Mouse (Mus musculus) cerebellum, postnatal 25 days (tissue): ENCODE measurements around the gene Rad54l2.

ENCODE experiments used
- DNase-seq, 2 experiments: peaks; one replicate each; pipeline ENCODE4 v3.0.0; 2021; ENCODE audit warnings: mixed read lengths in 2 of 2

The Rad54l2 gene

GRCm38 (mm10) chr9:106739962-106740361 is 49.0 kb downstream of the Rad54l2 start:
- no peak for DNase-seq

- no peak for DNase-seq
Observed at GRCm38 (mm10) chr9:106739056-106739455, 49.9 kb downstream of the Rad54l2 start.

- no peak for DNase-seq
Observed at GRCm38 (mm10) chr9:106738199-106738985, 50.6 kb downstream of the Rad54l2 start.

GRCm38 (mm10) chr9:106733690-106734089 is 55.3 kb downstream of the Rad54l2 start:
- no peak for DNase-seq

- no peak for DNase-seq
Observed at GRCm38 (mm10) chr9:106729416-106729815, 59.6 kb downstream of the Rad54l2 start.

- no peak for DNase-seq
Observed at GRCm38 (mm10) chr9:106726891-106727290, 62.1 kb downstream of the Rad54l2 start.

GRCm38 (mm10) chr9:106725435-106725834 is 63.6 kb downstream of the Rad54l2 start:
- DNase-seq = no peak

- DNase-seq = no peak
Observed at GRCm38 (mm10) chr9:106724864-106725263, 64.1 kb downstream of the Rad54l2 start.

- DNase-seq = no peak
Observed at GRCm38 (mm10) chr9:106716729-106717128, 72.3 kb downstream of the Rad54l2 start.

- no peak for DNase-seq
Observed at GRCm38 (mm10) chr9:106716232-106716631, 72.8 kb downstream of the Rad54l2 start.

GRCm38 (mm10) chr9:106712470-106712869 is 76.5 kb downstream of the Rad54l2 start:
- no peak for DNase-seq

- DNase-seq = peak in 1 of 2 experiments; percentile 28
Observed at GRCm38 (mm10) chr9:106692973-106693481, 96.0 kb downstream of the Rad54l2 start.

- no peak for DNase-seq
Observed at GRCm38 (mm10) chr9:106688834-106689233, 100.2 kb downstream of the Rad54l2 start.

GRCm38 (mm10) chr9:106686983-106687650 is 101.9 kb downstream of the Rad54l2 start:
- DNase-seq = peak; percentile 73 to 85

- DNase-seq = peak; percentile 88 to 95
Observed at GRCm38 (mm10) chr9:106685249-106686101, 103.5 kb downstream of the Rad54l2 start, which contains the start of gene Tex264. Tex264 (minus strand) TSS chr9:106685927.

- peak in 1 of 2 experiments; percentile 29 for DNase-seq
Observed at GRCm38 (mm10) chr9:106684918-106685248, 104.1 kb downstream of the Rad54l2 start.

- no peak for DNase-seq
Observed at GRCm38 (mm10) chr9:106684093-106684872, 104.7 kb downstream of the Rad54l2 start.

GRCm38 (mm10) chr9:106681026-106681425 is 108.0 kb downstream of the Rad54l2 start:
- DNase-seq = no peak

GRCm38 (mm10) chr9:106678242-106678641 is 110.8 kb downstream of the Rad54l2 start:
- DNase-seq = no peak

GRCm38 (mm10) chr9:106677702-106678101 is 111.3 kb downstream of the Rad54l2 start:
- DNase-seq = no peak

GRCm38 (mm10) chr9:106676571-106676970 is 112.4 kb downstream of the Rad54l2 start:
- no peak for DNase-seq

- DNase-seq = no peak
Observed at GRCm38 (mm10) chr9:106675965-106676364, 113.0 kb downstream of the Rad54l2 start.
